Mouse (Mus musculus) T-helper 17 cell (primary cell): ENCODE measurements around the gene Olfr1511.
"Not testable (repeated sequence)": the region's sequence is repeated elsewhere in the genome, so short reads cannot be mapped to it uniquely, and the experiment has no call there.

Experiments used
- in situ Hi-C, 2 experiments: fragments of 300-600 bp; cut with MboI, MseI; formaldehyde crosslinking; loops; 1 replicate in 1 of 2; 2 replicates in 1 of 2; pipeline ENCODE4 v1.15.1; 2025; ENCODE audit warnings: high pct_unique_total_duplicates in 2 of 2

Gene Olfr1511

DNA sequence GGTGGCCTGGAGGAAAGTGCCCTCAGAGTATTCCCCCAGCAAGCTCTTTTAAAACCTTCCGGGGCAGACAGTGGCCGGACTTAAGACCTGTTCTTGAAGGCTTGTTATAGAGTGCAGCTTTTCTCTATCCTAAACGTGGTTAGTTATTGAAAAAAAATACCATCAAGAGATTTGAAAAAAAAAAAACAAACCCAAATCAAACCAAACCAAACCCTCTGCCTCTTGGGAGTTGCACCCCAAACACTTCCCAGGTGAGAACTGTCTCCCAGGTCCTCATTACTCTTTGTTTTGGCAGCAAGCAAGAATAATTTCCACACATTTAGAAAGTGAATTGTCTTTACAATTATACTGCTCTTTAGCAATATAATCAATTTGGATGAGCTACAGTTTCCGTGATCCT lies at the start of gene Olfr1511:
Gene Olfr1511, minus strand, starts transcription at position 101 of the 400 bp plus-strand sequence.
- in situ Hi-C loops, result no loop called here

DNA sequence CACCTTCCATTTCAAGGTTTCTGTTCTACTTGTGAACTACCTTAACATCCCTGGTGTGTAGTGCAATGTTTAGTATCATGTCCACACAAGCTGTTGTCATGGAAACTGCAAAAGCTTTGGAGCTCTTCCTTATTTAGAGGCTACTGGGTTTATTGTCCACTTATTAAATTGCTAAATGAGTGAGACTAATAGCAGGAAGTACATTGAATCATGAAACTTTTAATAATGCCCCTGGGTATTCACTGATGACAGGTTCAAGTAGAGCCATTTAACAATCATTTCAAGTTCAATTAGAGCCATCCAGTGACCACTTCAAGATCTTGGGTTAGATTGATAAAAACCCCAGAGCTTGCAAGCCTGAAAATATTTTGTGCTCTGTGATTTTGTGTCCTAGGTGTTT lies 45.5 kb upstream of the Olfr1511 start, which contains the start of gene Olfr1509:
Gene Olfr1509, plus strand, starts transcription at position 301 of the 400 bp plus-strand sequence.
- in situ Hi-C loops, result no loop called here

DNA sequence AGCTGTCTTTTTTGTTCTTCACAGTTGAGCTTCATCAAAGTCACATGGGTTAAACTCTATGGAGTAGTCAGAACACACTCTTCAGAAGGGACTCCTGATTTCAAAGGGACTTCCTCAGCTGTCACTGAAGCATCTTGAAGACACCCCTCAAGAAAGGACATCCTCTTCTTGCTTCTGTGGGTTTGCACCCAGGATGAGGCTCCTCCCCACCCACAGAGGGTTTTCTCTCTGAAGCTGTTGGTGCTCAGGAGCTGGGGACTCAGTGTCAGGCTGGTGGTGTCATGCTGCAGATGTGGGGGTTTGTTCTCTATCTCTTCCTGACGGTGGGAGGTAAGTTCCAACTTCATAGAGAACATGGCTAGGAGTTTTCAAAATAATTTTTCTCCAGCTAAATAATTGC lies 30.5 kb upstream of the Olfr1511 start:
- in situ Hi-C loops, result no loop called here

DNA sequence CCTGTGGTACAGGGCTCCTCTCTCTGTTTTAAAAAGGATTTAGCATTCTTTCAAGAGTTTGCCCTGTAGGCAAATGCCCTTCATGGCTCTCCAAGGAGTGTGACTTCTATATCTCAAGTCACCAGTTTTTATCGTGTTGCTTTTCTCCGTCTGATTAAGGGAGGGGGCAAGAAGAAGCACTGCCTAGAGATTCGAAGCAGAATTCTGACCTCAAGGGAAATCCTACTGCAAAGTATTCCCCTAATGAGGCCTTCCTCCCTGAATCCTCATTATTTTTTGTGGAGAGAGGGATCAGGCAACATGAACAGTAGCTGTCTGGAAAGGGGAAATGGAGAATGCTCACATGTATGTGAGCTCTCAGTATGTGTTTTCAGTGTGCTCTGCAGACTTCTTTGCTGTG lies 17.1 kb upstream of the Olfr1511 start, which contains the start of gene Olfr1510:
Gene Olfr1510, minus strand, starts transcription at position 101 of the 400 bp plus-strand sequence.
- in situ Hi-C loops, result loop anchor here in 1 of 2 experiments (10.0 kb wide), 1 partner anchor 981 kb away; no protein-coding TSS in a partner anchor

DNA sequence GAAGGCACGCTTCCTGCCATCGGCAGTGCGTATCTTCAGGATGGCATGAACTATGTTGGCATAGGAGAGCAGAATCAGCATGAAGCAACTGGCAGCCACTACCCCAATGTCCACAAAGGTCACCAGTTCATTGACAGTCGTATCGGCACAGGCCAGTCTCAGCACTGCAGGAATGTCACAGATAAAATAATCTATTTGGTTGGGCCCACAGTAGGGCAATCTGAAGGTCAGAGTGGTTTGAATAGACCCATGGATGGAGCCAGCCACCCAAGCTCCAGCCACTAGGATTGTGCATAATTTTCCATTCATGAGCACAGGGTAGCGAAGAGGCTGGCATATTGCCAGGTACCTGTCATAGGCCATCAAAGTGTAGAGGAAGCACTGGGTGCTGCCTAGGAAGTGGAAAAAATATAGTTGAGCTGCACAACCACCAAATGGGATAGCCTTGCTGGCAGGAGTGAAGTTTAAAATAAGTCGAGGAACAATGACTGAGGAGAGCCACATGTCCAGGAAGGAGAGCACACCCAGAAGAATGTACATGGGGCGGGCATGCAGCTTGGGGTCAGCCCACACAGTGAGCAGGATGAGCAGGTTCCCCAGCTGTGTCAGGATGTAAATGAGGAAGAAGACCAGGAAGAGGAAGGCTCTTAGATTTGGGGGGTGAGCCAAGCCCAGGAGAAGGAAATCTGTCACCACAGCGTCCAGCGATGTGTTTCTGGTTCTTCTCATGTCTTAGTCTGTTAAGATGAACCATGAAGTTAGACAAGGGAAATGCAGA lies 13.2 kb upstream of the Olfr1511 start:
- in situ Hi-C loops, result loop anchor here in 1 of 2 experiments (10.0 kb wide), 1 partner anchor 984 kb away; no protein-coding TSS in a partner anchor

DNA sequence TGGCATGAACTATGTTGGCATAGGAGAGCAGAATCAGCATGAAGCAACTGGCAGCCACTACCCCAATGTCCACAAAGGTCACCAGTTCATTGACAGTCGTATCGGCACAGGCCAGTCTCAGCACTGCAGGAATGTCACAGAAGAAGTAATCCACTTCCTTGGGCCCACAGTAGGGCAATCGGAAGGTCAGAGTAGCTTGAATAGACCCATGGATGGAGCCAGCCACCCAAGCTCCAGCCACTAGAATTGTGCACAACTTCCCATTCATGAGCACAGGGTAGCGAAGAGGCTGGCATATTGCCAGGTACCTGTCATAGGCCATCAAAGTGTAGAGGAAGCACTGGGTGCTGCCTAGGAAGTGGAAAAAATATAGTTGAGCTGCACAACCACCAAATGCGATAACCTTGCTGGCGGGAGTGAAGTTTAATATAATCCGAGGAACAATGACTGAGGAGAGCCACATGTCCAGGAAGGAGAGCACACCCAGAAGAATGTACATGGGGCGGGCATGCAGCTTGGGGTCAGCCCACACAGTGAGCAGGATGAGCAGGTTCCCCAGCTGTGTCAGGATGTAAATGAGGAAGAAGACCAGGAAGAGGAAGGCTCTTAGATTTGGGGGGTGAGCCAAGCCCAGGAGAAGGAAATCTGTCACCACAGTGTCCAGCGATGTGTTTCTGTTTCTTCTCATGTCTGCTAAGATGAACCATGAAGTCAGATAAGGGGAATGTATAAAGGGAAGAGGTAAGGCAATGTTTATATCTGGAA lies 6.9 kb downstream of the Olfr1511 start:
- in situ Hi-C loops, result not testable (repeated sequence)

DNA sequence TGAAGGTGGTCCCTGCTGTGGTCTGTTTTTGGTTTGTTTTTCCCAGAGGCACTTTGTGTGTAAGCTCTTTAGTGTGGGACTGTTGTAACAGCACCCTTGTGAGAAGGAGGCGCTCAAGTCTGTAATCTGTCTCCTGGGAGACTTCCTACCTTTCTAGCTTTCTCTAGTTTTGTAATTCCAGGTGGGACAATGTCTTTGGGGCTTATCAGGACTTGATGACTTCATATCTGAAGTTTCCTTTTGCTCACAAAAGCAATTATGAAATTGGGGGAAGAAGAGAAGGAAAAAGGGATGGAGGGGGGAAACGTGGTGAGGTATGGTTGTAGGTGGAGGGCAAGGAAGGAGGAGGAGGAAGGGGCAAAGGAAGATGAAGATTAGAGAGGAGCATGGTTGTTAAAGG lies 18.1 kb downstream of the Olfr1511 start, which contains the start of gene Olfr1512:
Gene Olfr1512, minus strand, starts transcription at position 101 of the 400 bp plus-strand sequence.
- in situ Hi-C loops, result no loop called here

DNA sequence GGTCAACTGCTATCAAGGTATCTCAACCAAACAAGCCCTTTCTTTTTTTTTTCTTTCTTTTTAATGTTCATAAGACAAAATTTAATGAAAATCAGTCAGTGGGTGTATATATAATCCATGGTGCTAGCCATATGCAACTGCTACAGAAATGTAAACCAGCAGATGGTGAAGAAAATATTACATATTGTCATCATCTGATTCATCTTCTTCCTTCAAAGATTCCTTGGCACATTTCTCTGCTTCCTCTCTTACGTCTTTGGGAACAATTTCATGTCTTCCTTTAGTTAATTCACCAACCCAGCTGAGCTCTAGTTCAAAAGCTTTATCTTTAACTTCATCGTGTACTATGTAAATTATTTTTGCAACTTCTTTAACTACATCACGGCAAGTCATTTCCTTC lies 28.4 kb downstream of the Olfr1511 start:
- in situ Hi-C loops, result no loop called here

DNA sequence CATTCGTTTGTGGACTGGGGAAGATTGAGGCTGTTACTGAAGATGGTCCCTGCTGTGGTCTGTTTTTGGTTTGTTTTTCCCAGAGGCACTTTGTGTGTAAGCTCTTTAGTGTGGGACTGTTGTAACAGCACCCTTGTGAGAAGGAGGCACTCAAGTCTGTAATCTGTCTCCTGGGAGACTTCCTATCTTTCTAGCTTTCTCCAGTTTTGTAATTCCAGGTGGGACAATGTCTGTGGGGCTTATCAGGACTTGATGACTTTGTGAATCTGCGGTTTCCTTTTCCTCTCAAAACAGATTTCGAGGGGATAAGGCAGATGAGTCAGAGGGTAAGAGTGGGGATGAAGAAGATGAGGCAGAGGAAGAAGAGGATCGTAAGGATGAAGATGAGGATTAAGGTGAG lies 40.9 kb downstream of the Olfr1511 start, which contains the start of gene Olfr1513:
Gene Olfr1513, minus strand, starts transcription at position 101 of the 400 bp plus-strand sequence.
- in situ Hi-C loops, result no loop called here
